Mouse (Mus musculus): ENCODE results near the gene Itgbl1.

DNA sequence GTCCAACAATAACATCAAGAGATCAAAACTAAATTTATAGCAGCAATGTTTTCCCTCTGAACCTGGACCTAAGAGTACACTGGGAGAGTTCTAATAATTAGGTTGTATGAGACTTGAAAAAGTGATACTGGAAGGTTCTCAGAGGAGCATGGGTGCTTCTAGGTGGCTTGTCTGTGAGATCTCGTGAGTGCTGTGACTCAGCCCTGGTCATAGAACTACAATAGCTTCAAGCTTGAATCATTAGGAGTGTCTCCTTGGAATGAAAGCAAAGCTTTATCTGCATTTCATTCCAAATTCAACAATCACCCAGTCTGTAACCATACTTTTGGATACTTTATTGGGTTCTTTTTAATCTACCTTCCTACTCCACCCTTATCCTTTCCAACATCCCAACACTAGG is 2.6 kb downstream of the Itgbl1 start:
- no peak for TF ChIP-seq GATA1 (IDR thresholded peaks at IDR 0.05; ENCODE audit: borderline replicate concordance, low read length)
- TF ChIP-seq FLI1 (IDR thresholded peaks at IDR 0.05; ENCODE audit: low read length) = no peak
